In genomic region chr4:108790507-108790906, GRCm38 (mm10) we compare ENCODE assay signal across 26 mouse cellular contexts. TPM values are rescaled to one million over a fixed set of nuclear protein-coding genes. Genes with fewer than 3 reads are reported as not detected.
DNase-seq lines count a peak whose midpoint lies in the region; ATAC-seq and TF ChIP-seq lines count a peak whose summit lies in the region.
"Had no signal": no experiment of that assay in that cellular context is flagged by ENCODE, and none has a peak within 500 bp of the region (broad histone marks: within the 10 kb centered on the region; RNA-seq: fewer than 3 reads in every experiment).

No protein-coding gene starts in this region.

- no peak for TF ChIP-seq POLR2A in CH12.LX (IDR thresholded peaks at IDR 0.05; ENCODE audit: low read depth, low read length)

- no peaks in the 10 kb centered on the region for H3K27me3 ChIP-seq in CH12.LX (replicated peaks)
- no peaks in the 10 kb centered on the region for H3K27me3 ChIP-seq in midbrain, postnatal 0 days (ENCODE audit: insufficient read depth, low read length)
- H3K27me3 ChIP-seq: embryonic facial prominence, embryonic 12.5 days; embryonic facial prominence, embryonic 15.5 days; hindbrain, embryonic 13.5 days; Patski had no signal

- H3K9ac ChIP-seq in CH12.LX (ENCODE audit: insufficient read depth, low read depth), result no peak overlapping the region
- H3K9ac ChIP-seq in midbrain, postnatal 0 days (replicated peaks; ENCODE audit: low read length, poor library complexity, severe bottlenecking), result no peak overlapping the region
- H3K9ac ChIP-seq: embryonic facial prominence, embryonic 12.5 days; embryonic facial prominence, embryonic 15.5 days; forebrain, postnatal 0 days; hindbrain, embryonic 13.5 days had no signal

- peak overlapping the region; percentile 45; the same call in 1 of the 2 replicates for H3K4me2 ChIP-seq in CH12.LX (ENCODE audit: insufficient read depth, low read depth, poor library complexity, severe bottlenecking)
- no peak overlapping the region for H3K4me2 ChIP-seq in midbrain, postnatal 0 days (ENCODE audit: low read depth, low read length, poor library complexity, severe bottlenecking)
- H3K4me2 ChIP-seq: embryonic facial prominence, embryonic 12.5 days; embryonic facial prominence, embryonic 15.5 days; heart, embryonic 11.5 days; hindbrain, embryonic 13.5 days had no signal

- peak; percentile 72 for ATAC-seq in megakaryocyte, adult 5-6 weeks (ENCODE audit: poor library complexity, severe bottlenecking)
- 0 out of 2 replicates have a peak, but pooled peaks have one; percentile 36 for ATAC-seq in neutrophil, adult 5-6 weeks (ENCODE audit: extremely low read depth, insufficient number of reproducible peaks, low FRiP score, poor library complexity, severe bottlenecking)
- no peak for ATAC-seq in midbrain, postnatal 0 days (ENCODE audit: low FRiP score)
- ATAC-seq: forebrain, embryonic 14.5 days; forebrain, postnatal 0 days; hindbrain, embryonic 16.5 days; Patski had no signal

- no peaks in the 10 kb centered on the region for H3K9me3 ChIP-seq in CH12.LX (replicated peaks; ENCODE audit: low read length)
- no peaks in the 10 kb centered on the region for H3K9me3 ChIP-seq in midbrain, postnatal 0 days (ENCODE audit: low read length)
- H3K9me3 ChIP-seq: embryonic facial prominence, embryonic 12.5 days; embryonic facial prominence, embryonic 15.5 days; G1E; hindbrain, embryonic 10.5 days; hindbrain, embryonic 13.5 days had no signal

- in situ Hi-C loops in CH12.LX (cut with MboI; ENCODE audit: low pct_ligation_motif_present, low pct_unique_long_range_greater_than_20kb, low sequenced_read_pairs), result no loop called here

- no peak overlapping the region for H3K4me3 ChIP-seq in CH12.LX (replicated peaks in 1 of 3; ENCODE audit: low read depth in 2 of 3, low read length in 2 of 3, poor library complexity in 1 of 3)
- no peak overlapping the region for H3K4me3 ChIP-seq in midbrain, postnatal 0 days (ENCODE audit: low read depth, low read length)
- H3K4me3 ChIP-seq: embryonic facial prominence, embryonic 12.5 days; embryonic facial prominence, embryonic 15.5 days; hindbrain, embryonic 10.5 days; hindbrain, embryonic 13.5 days had no signal

- TF ChIP-seq CTCF in CH12.LX (conservative IDR thresholded peaks at IDR 0.05 in 1 of 2, IDR thresholded peaks at IDR 0.05 in 1 of 2; ENCODE audit: low read depth in 2 of 2, low read length in 2 of 2), result no peak
- TF ChIP-seq CTCF in midbrain, postnatal 0 days (IDR thresholded peaks at IDR 0.05), result no peak

- TF ChIP-seq RAD21 in CH12.LX (IDR thresholded peaks at IDR 0.05; ENCODE audit: low read depth, low read length), result no peak

- H3K36me3 ChIP-seq in CH12.LX (replicated peaks in 1 of 2; ENCODE audit: control insufficient read depth in 1 of 2, insufficient read depth in 1 of 2, low read length in 1 of 2), result no peaks in the 10 kb centered on the region
- H3K36me3 ChIP-seq in midbrain, postnatal 0 days (ENCODE audit: insufficient read depth, low read length), result no peaks in the 10 kb centered on the region
- H3K36me3 ChIP-seq: embryonic facial prominence, embryonic 12.5 days; embryonic facial prominence, embryonic 15.5 days; G1E; hindbrain, embryonic 10.5 days; hindbrain, embryonic 13.5 days had no signal

- H3K4me1 ChIP-seq in CH12.LX (ENCODE audit: control insufficient read depth in 1 of 2, insufficient read depth in 2 of 2), result peaks cover 2 to 16% of the 10 kb centered on the region in 2 experiments; a peak in 2 of 4 replicates
- no peaks in the 10 kb centered on the region for H3K4me1 ChIP-seq in midbrain, postnatal 0 days (ENCODE audit: insufficient read depth, low read length)
- H3K4me1 ChIP-seq: embryonic facial prominence, embryonic 12.5 days; embryonic facial prominence, embryonic 15.5 days; hindbrain, embryonic 10.5 days; hindbrain, embryonic 13.5 days had no signal

- peak; percentile 51 for DNase-seq in A20 (ENCODE audit: low read depth, low spot score)
- DNase-seq in CH12.LX (ENCODE audit: extremely low read depth), result peak; percentile 38
- DNase-seq in right cerebral cortex, postnatal 14 days, result no peak
- no peak for DNase-seq in midbrain, postnatal 0 days (ENCODE audit: low spot score)
- DNase-seq in frontal cortex, postnatal 10 days (ENCODE audit: low spot score in 2 of 2), result no peak
- DNase-seq: adrenal gland, postnatal 10 days; adrenal gland, postnatal 36 days; cerebellum, adult 18-20 months; cerebellum, adult 9-10 months; cerebellum, postnatal 14 days; forebrain, postnatal 0 days; gastrocnemius, postnatal 25 days; heart, postnatal 36 days had no signal

- dilution Hi-C loops in CH12.LX (cut with MboI; ENCODE audit: extremely low pct_ligation_motif_present, extremely low pct_unique_long_range_greater_than_20kb, low sequenced_read_pairs), result no loop called here

- no peak overlapping the region for H3K27ac ChIP-seq in CH12.LX (ENCODE audit: insufficient read depth, low read depth)
- H3K27ac ChIP-seq in midbrain, postnatal 0 days (ENCODE audit: low read depth, low read length), result no peak overlapping the region
- H3K27ac ChIP-seq: embryonic facial prominence, embryonic 12.5 days; embryonic facial prominence, embryonic 15.5 days; hindbrain, embryonic 10.5 days; hindbrain, embryonic 13.5 days had no signal

- WGBS in midbrain, postnatal 0 days, result 62% methylated on average over 1 of the region's 1 CpGs

- H3K79me2 ChIP-seq in CH12.LX (replicated peaks; ENCODE audit: control insufficient read depth, extremely low read depth, insufficient read depth, poor library complexity, severe bottlenecking), result no peaks in the 10 kb centered on the region

- TF ChIP-seq EP300 in CH12.LX (IDR thresholded peaks at IDR 0.05; ENCODE audit: low read length), result peak; percentile 69

TF ChIP-seq in CH12.LX, 34 proteins besides CTCF, POLR2A, EP300 and RAD21:
- TF ChIP-seq JUN (IDR thresholded peaks at IDR 0.05; ENCODE audit: insufficient read depth, low read depth, low read length) (no peak), NRF1 (IDR thresholded peaks at IDR 0.05; ENCODE audit: low read depth, low read length) (no peak), MEF2A (IDR thresholded peaks at IDR 0.05; ENCODE audit: borderline replicate concordance, low read depth, low read length) (peak; percentile 31; the same call in 1 of the 2 replicates), TBP (conservative IDR thresholded peaks at IDR 0.05; ENCODE audit: low read depth, low read length) (peak; percentile 90), UBTF (IDR thresholded peaks at IDR 0.05; ENCODE audit: low read depth, low read length) (no peak), MAX (IDR thresholded peaks at IDR 0.05; ENCODE audit: low read length) (no peak), ZKSCAN1 (IDR thresholded peaks at IDR 0.05; ENCODE audit: borderline replicate concordance, low read depth, low read length) (no peak), MAFK (IDR thresholded peaks at IDR 0.05; ENCODE audit: insufficient replicate concordance, low read length) (no peak), IRF4 (IDR thresholded peaks at IDR 0.05; ENCODE audit: low read depth, low read length) (peak; percentile 91), KAT2A (IDR thresholded peaks at IDR 0.05; ENCODE audit: insufficient replicate concordance, low read length) (no peak)

RNA-seq across cellular contexts. Expression of gene Zfyve9, which starts 9.9 kb away (rescaled TPM):
- total RNA-seq in CH12.LX (2012; rRNA removed) (2.5 and 2.8 TPM in 2 replicates), CH12.LX (2014; rRNA removed) (0.83 and 0.89 TPM in 2 replicates)
- polyA plus RNA-seq in CH12.LX (2012; ENCODE audit: insufficient read length, low read depth), result 1.6 and 1.7 TPM in 2 replicates
- total RNA-seq in megakaryocyte, adult 5-6 weeks (2015), result 12.2 and 13.0 TPM in 2 replicates
- 13.7 and 15.7 TPM in 2 replicates for total RNA-seq in megakaryocyte, adult 5-6 weeks (2017)
- 2.8 and 3.4 TPM in 2 replicates for total RNA-seq in neutrophil, adult 5-6 weeks (2017)
- 29.9 and 36.0 TPM in 2 replicates for total RNA-seq in midbrain, postnatal 0 days (2014; rRNA removed)
- 7.2 and 9.1 TPM in 2 replicates for polyA plus RNA-seq in midbrain, postnatal 0 days (2015; fragmentation: Nextera tagmentation; extraction: Ambion mirVana)
- polyA plus RNA-seq: G1E had no signal

RNA-seq across cellular contexts. Expression of gene Btf3l4, which starts 42.9 kb away (rescaled TPM):
- total RNA-seq in CH12.LX (2012; rRNA removed) (32.1 and 33.3 TPM in 2 replicates), CH12.LX (2014; rRNA removed) (52.7 and 70.5 TPM in 2 replicates)
- polyA plus RNA-seq in CH12.LX (2012; ENCODE audit: insufficient read length, low read depth), result 67.6 and 74.5 TPM in 2 replicates
- 73.0 and 80.3 TPM in 2 replicates for total RNA-seq in megakaryocyte, adult 5-6 weeks (2015)
- 51.2 and 57.6 TPM in 2 replicates for total RNA-seq in megakaryocyte, adult 5-6 weeks (2017)
- total RNA-seq in neutrophil, adult 5-6 weeks (2017), result 33.4 and 40.9 TPM in 2 replicates
- 101 and 137 TPM in 2 replicates for total RNA-seq in midbrain, postnatal 0 days (2014; rRNA removed)
- 156 and 164 TPM in 2 replicates for polyA plus RNA-seq in midbrain, postnatal 0 days (2015; fragmentation: Nextera tagmentation; extraction: Ambion mirVana)

RNA-seq across cellular contexts. Expression of gene Txndc12, which starts 43.9 kb away (rescaled TPM):
- total RNA-seq in CH12.LX (2012; rRNA removed) (35.9 and 45.5 TPM in 2 replicates), CH12.LX (2014; rRNA removed) (61.4 and 62.3 TPM in 2 replicates)
- 44.1 and 52.7 TPM in 2 replicates for polyA plus RNA-seq in CH12.LX (2012; ENCODE audit: insufficient read length, low read depth)
- total RNA-seq in megakaryocyte, adult 5-6 weeks (2015), result 48.6 and 56.1 TPM in 2 replicates
- 66.5 and 66.7 TPM in 2 replicates for total RNA-seq in megakaryocyte, adult 5-6 weeks (2017)
- total RNA-seq in neutrophil, adult 5-6 weeks (2017), result 37.0 and 40.7 TPM in 2 replicates
- total RNA-seq in midbrain, postnatal 0 days (2014; rRNA removed), result 36.1 and 48.5 TPM in 2 replicates
- polyA plus RNA-seq in midbrain, postnatal 0 days (2015; fragmentation: Nextera tagmentation; extraction: Ambion mirVana), result 59.7 and 61.0 TPM in 2 replicates

RNA-seq across cellular contexts. Expression of gene Kti12, which starts 57.1 kb away (rescaled TPM):
- total RNA-seq in CH12.LX (2012; rRNA removed), result 36.1 and 48.4 TPM in 2 replicates
- total RNA-seq in CH12.LX (2014; rRNA removed), result 51.4 and 66.0 TPM in 2 replicates
- 73.8 and 81.3 TPM in 2 replicates for polyA plus RNA-seq in CH12.LX (2012; ENCODE audit: insufficient read length, low read depth)
- total RNA-seq in megakaryocyte, adult 5-6 weeks (2015), result 15.6 and 20.7 TPM in 2 replicates
- total RNA-seq in megakaryocyte, adult 5-6 weeks (2017), result 11.1 and 11.4 TPM in 2 replicates
- 12.7 and 16.0 TPM in 2 replicates for total RNA-seq in neutrophil, adult 5-6 weeks (2017)
- 24.0 and 34.4 TPM in 2 replicates for total RNA-seq in midbrain, postnatal 0 days (2014; rRNA removed)
- polyA plus RNA-seq in midbrain, postnatal 0 days (2015; fragmentation: Nextera tagmentation; extraction: Ambion mirVana), result 21.2 and 22.3 TPM in 2 replicates

RNA-seq across cellular contexts. Expression of gene A730015C16Rik, which starts 57.9 kb away (rescaled TPM):
- total RNA-seq in CH12.LX (2012; rRNA removed), result 7.0 and 11.2 TPM in 2 replicates
- total RNA-seq in CH12.LX (2014; rRNA removed), result not detected in 2 replicates
- polyA plus RNA-seq in CH12.LX (2012; ENCODE audit: insufficient read length, low read depth), result 0.26 and 0.48 TPM in 2 replicates
- total RNA-seq in megakaryocyte, adult 5-6 weeks (2015), result not detected in 2 replicates
- 0.15 and 0.24 TPM in 2 replicates for total RNA-seq in megakaryocyte, adult 5-6 weeks (2017)
- 0.37 and 0.70 TPM in 2 replicates for total RNA-seq in neutrophil, adult 5-6 weeks (2017)
- total RNA-seq in midbrain, postnatal 0 days (2014; rRNA removed), result 1.3 TPM in 1 of 2 replicates, not detected in the other
- polyA plus RNA-seq in midbrain, postnatal 0 days (2015; fragmentation: Nextera tagmentation; extraction: Ambion mirVana), result 0.83 and 1.1 TPM in 2 replicates
- total RNA-seq: adrenal gland, adult 18-20 months; adrenal gland, postnatal 10 days; adrenal gland, postnatal 36 days; gastrocnemius, postnatal 25 days; heart, postnatal 36 days had no signal
- polyA plus RNA-seq: G1E; gonadal fat pad, adult 2 months had no signal

Comparison
In these comparisons a context has a peak if more than half of its experiments do, and no peak if none do; other contexts are left out.
1. DNase-seq: peak in A20 (single experiment) and CH12.LX (single experiment); none in right cerebral cortex, postnatal 14 days (single experiment), midbrain, postnatal 0 days (single experiment) and frontal cortex, postnatal 10 days (0 of 2).